Mouse (Mus musculus) left cerebral cortex, postnatal 10 days (tissue): ENCODE results near the gene Slc25a15. TPM values are rescaled to one million over a fixed set of nuclear protein-coding genes. Genes with fewer than 3 reads are reported as not detected.

Experiments
- DNase-seq, 2 experiments: peaks; one replicate each; pipeline ENCODE4 v3.0.0; 2021 to 2022; ENCODE audit warnings: low spot score in 2 of 2, mixed read lengths in 1 of 2; ENCODE audit errors: extremely low spot score in 1 of 2
- intact Hi-C: fragments of 180-260 bp; cut with DNase I; formaldehyde crosslinking; loops from one replicate; pipeline ENCODE4 v1.15.1; 2025
- total RNA-seq, 2 experiments: library from RNA; stranded (reverse); gene quantifications; 2 replicates each; pipeline ENCODE4 v1.2.3; 2021

Gene Slc25a15
- total RNA-seq, 2 experiments from 2014 or later = 9.0 to 10.1 TPM

DNA sequence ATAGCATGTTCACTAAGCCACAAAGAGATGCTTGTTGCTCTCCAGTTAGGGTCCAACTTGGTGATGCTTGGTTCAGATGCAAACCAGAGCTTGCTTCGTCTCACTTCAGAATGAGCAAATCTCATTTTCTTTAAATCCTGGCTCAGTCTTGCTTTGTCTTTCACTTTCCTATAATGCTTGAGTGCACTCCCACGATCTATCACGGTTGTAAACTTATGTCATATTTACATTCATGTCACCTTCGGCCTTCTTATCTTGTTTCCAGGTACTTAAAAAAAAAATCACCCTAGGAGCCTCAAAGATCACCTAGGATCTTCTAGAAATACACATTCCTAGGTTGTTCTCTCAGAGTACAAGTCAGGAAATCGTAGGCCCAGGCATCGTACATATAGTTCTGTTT, 38.5 kb downstream of the Slc25a15 start:
- intact Hi-C loops = no loop called here
- DNase-seq = no peak

DNA sequence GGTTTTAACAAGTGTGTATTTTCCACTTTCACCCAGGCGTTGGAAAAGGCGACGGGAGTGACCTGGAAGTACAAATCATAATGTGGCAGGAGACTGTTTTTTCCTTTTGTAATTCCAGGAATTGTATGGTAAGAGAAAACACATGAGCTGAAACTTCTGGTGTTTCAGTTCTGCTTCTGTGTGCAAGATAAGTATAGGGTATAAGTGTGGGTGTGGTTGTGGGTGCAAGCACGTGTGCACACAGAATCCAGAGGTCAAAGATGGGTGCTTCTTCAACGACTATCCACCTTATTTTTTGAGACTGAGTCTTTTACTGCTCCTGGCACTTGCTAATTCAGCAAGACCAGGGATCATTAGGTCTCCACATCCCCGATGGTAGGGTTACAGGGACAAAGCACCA, 39.0 kb downstream of the Slc25a15 start:
- DNase-seq = no peak
- intact Hi-C loops = no loop called here

DNA sequence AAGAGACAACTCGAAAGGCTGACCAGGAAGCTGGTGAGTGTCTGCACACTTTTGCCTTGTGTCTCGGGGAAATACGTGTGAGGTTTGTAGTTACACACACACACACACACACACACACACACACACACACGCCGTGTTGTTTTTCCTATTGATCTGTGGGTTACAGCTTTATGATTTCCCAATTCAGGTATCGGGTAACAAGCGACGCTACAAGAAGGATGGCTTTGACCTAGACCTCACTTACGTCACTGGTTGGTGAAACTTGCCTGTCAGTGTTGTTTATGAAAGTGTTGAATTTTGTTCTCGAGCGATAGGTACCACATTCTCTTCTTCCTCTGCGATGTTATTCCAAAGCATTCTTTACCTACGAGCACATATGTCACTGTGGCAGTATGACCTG, 63.0 kb downstream of the Slc25a15 start:
- intact Hi-C loops = no loop called here
- DNase-seq = no peak

Other genes with a start within 250 kb of the Slc25a15 start
- 1 to 10 TPM; 2.6 TPM for gene Nek3, start 232.2 kb downstream of the Slc25a15 start, total RNA-seq
- 1 to 10 TPM; 2.2 to 2.4 TPM for gene Ckap2, start 212.8 kb downstream of the Slc25a15 start, total RNA-seq
- gene Vps36, start 205.8 kb downstream of the Slc25a15 start, total RNA-seq = 10 to 100 TPM; 41.1 to 41.5 TPM
- 1 to 10 TPM; 4.8 to 5.9 TPM for gene Thsd1, start 171.3 kb downstream of the Slc25a15 start, total RNA-seq
- gene Tpte, start 115.2 kb downstream of the Slc25a15 start, total RNA-seq = not detected
- 10 to 100 TPM; 23.5 to 24.1 TPM for gene Mrps31, start 12.8 kb upstream of the Slc25a15 start, total RNA-seq